Mouse (Mus musculus) heart, postnatal 0 days (tissue): Measurements from ENCODE around the gene Tspyl3.

Experiments
- CTCF ChIP-seq: IDR thresholded peaks from 2 replicates; pipeline ENCODE4 v1.5.1; 2016; ENCODE audit warnings: antibody characterized with exemption, control low read depth, low read depth
- EP300 ChIP-seq: IDR thresholded peaks from 2 replicates; pipeline ENCODE4 v1.6.1; 2016; ENCODE audit warnings: antibody characterized with exemption, low read depth

GRCm38 (mm10) chr2:153249751-153250150, 24.5 kb upstream of the Tspyl3 start:
- TF ChIP-seq CTCF, result no peak
- TF ChIP-seq EP300, result no peak
